Mouse (Mus musculus) bone marrow, adult 2 months (tissue): ENCODE measurements around the gene Gm49711.

Source experiments
- CTCF ChIP-seq: fragments of 200-500 bp; IDR thresholded peaks from 2 replicates; pipeline ENCODE4 v1.5.1; 2011; ENCODE audit warnings: low read length, control low read depth; ENCODE audit not compliant: control insufficient read depth, insufficient read depth
- POLR2A ChIP-seq: fragments of 200-500 bp; IDR thresholded peaks from 2 replicates; pipeline ENCODE4 v1.6.1; 2011; ENCODE audit warnings: low read depth, mild to moderate bottlenecking, control low read depth, low read length, borderline replicate concordance; ENCODE audit not compliant: control insufficient read depth

DNA sequence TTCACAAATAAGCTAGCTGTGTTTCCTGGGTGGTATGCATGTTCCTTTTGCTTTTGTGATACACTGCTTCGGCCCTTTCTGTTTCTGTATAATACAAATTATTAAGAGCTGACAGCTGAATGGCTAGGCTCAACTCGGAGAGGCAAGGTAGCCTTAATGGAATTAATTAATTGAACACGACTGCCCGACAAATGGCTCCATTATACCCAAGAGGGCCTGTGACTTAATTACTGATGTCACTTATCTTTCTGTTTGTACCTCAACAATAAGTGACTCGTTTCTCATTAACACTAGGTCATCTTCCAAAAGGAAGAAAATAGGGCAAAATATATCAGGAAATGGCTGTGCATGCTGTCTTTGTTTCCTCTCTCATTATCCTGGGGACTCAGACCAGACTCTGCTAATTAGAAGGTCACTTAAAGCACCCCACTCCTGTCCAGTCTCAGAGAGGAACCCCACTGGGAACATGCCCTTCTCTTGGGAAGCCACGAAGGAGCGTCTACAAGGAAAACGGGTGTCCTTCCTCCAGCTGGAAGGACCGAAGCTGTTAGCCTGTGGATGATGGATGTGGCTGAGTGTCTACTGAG, 84.4 kb downstream of the Gm49711 start:
- TF ChIP-seq CTCF, result no peak
- TF ChIP-seq POLR2A, result no peak
